Comparison of ENCODE assay signal across 9 mouse cellular contexts in genomic region chr15:80257602-80258239, GRCm38 (mm10). TPM values are rescaled to one million over a fixed set of nuclear protein-coding genes. Genes with fewer than 3 reads are reported as not detected.
DNase-seq lines count a peak whose midpoint lies in the region; ATAC-seq and TF ChIP-seq lines count a peak whose summit lies in the region.
"Had no signal": no experiment of that assay in that cellular context is flagged by ENCODE, and none has a peak within 500 bp of the region (broad histone marks: within the 10 kb centered on the region; RNA-seq: fewer than 3 reads in every experiment).

No protein-coding gene starts in this region.

- no peaks in the 10 kb centered on the region for H3K9me3 ChIP-seq in heart, embryonic 14.5 days (ENCODE audit: control insufficient read depth, low read length)
- no peaks in the 10 kb centered on the region for H3K9me3 ChIP-seq in liver, embryonic 16.5 days (replicated peaks; ENCODE audit: control insufficient read depth, low read length)
- no peaks in the 10 kb centered on the region for H3K9me3 ChIP-seq in stomach, embryonic 14.5 days (ENCODE audit: control insufficient read depth, low read depth, low read length)

- H3K9ac ChIP-seq in heart, embryonic 14.5 days (ENCODE audit: low read length), result peak overlapping the region; percentile 100
- H3K9ac ChIP-seq in liver, embryonic 16.5 days (ENCODE audit: low read depth, low read length), result peak overlapping the region; percentile 96
- H3K9ac ChIP-seq in stomach, embryonic 14.5 days (replicated peaks; ENCODE audit: low read depth, low read length), result no peak overlapping the region

- peak; percentile 34 for DNase-seq in kidney, adult 2 months
- DNase-seq in kidney, adult 9 months, result no peak
- DNase-seq in ZHBTc4 (ENCODE audit: low read depth, low spot score), result peak; percentile 65
- no peak for DNase-seq in left cerebral cortex, postnatal 14 days (ENCODE audit: low spot score in 2 of 2)
- DNase-seq in ovary, adult 18-20 months (ENCODE audit: low spot score), result no peak

- peaks cover 17% of the 10 kb centered on the region for H3K36me3 ChIP-seq in kidney, adult 2 months (ENCODE audit: control insufficient read depth, insufficient read depth, low read length)
- H3K36me3 ChIP-seq in heart, embryonic 14.5 days (ENCODE audit: control insufficient read depth, insufficient read depth, low read length), result peaks cover 56% of the 10 kb centered on the region
- H3K36me3 ChIP-seq in liver, embryonic 16.5 days (ENCODE audit: control insufficient read depth, insufficient read depth), result peaks cover 28% of the 10 kb centered on the region
- H3K36me3 ChIP-seq in stomach, embryonic 14.5 days (ENCODE audit: control insufficient read depth, insufficient read depth, low read length), result peaks cover 19% of the 10 kb centered on the region

- no peak overlapping the region for H3K4me3 ChIP-seq in kidney, adult 2 months (ENCODE audit: insufficient read depth, low read depth, low read length)
- H3K4me3 ChIP-seq in heart, embryonic 14.5 days (ENCODE audit: control insufficient read depth in 1 of 2, insufficient read depth in 1 of 2, low read depth in 1 of 2, low read length in 2 of 2), result peak overlapping the region in 1 of 2 experiments; percentile 100; a peak in 2 of 4 replicates
- peak overlapping the region; percentile 91 for H3K4me3 ChIP-seq in liver, embryonic 16.5 days (ENCODE audit: low read depth, low read length)
- H3K4me3 ChIP-seq in stomach, embryonic 14.5 days (ENCODE audit: low read depth, low read length), result no peak overlapping the region

- TF ChIP-seq CTCF in kidney, adult 2 months (conservative IDR thresholded peaks at IDR 0.05; ENCODE audit: insufficient read depth, insufficient read length, low read depth, low read length), result no peak

- peaks cover 14% of the 10 kb centered on the region; the same call in 1 of the 2 replicates for H3K4me1 ChIP-seq in kidney, adult 2 months (ENCODE audit: control insufficient read depth, insufficient read depth, low read length)
- H3K4me1 ChIP-seq in heart, embryonic 14.5 days (ENCODE audit: control insufficient read depth in 2 of 2, insufficient read depth in 2 of 2, low read length in 2 of 2), result peaks cover 12 to 33% of the 10 kb centered on the region in 2 experiments
- peaks cover 62% of the 10 kb centered on the region for H3K4me1 ChIP-seq in liver, embryonic 16.5 days (ENCODE audit: control insufficient read depth, low read depth, low read length)
- H3K4me1 ChIP-seq in stomach, embryonic 14.5 days (ENCODE audit: control insufficient read depth, insufficient read depth, low read length), result peaks cover 29% of the 10 kb centered on the region

- H3K4me2 ChIP-seq in heart, embryonic 14.5 days (ENCODE audit: low read length), result peak overlapping the region; percentile 95
- peak overlapping the region; percentile 97 for H3K4me2 ChIP-seq in liver, embryonic 16.5 days (ENCODE audit: low read depth, low read length)
- H3K4me2 ChIP-seq in stomach, embryonic 14.5 days (replicated peaks; ENCODE audit: low read depth, low read length), result peak overlapping the region; percentile 96

- intact Hi-C loops in left cerebral cortex, postnatal 14 days (cut with DNase I), result no loop called here

- no peak for TF ChIP-seq POLR2A in kidney, adult 2 months (IDR thresholded peaks at IDR 0.05; ENCODE audit: low read depth, low read length)

- no peak for ATAC-seq in heart, embryonic 14.5 days (ENCODE audit: insufficient number of reproducible peaks, insufficient read depth, low FRiP score, low read depth)
- ATAC-seq in liver, embryonic 16.5 days (ENCODE audit: low read depth), result no peak
- no peak for ATAC-seq in stomach, embryonic 14.5 days (ENCODE audit: insufficient number of reproducible peaks, insufficient read depth, low FRiP score, low read depth)

- no peaks in the 10 kb centered on the region for H3K27me3 ChIP-seq in kidney, adult 2 months (replicated peaks; ENCODE audit: control insufficient read depth, insufficient read depth, low read length)
- H3K27me3 ChIP-seq in heart, embryonic 14.5 days (ENCODE audit: control insufficient read depth, insufficient read depth, low read length), result no peaks in the 10 kb centered on the region
- no peaks in the 10 kb centered on the region for H3K27me3 ChIP-seq in liver, embryonic 16.5 days (ENCODE audit: control insufficient read depth, insufficient read depth, low read depth, low read length)
- no peaks in the 10 kb centered on the region for H3K27me3 ChIP-seq in stomach, embryonic 14.5 days (ENCODE audit: control insufficient read depth, insufficient read depth, low read length)

- H3K27ac ChIP-seq in kidney, adult 2 months (ENCODE audit: insufficient read depth, low read depth, low read length), result no peak overlapping the region
- H3K27ac ChIP-seq in heart, embryonic 14.5 days (replicated peaks in 1 of 2; ENCODE audit: control insufficient read depth in 1 of 2, insufficient read depth in 1 of 2, low read depth in 2 of 2, low read length in 2 of 2), result peak overlapping the region; percentile 35 to 99
- H3K27ac ChIP-seq in liver, embryonic 16.5 days (ENCODE audit: low read length), result peak overlapping the region; percentile 99
- peak overlapping the region; percentile 99; the same call in 1 of the 2 replicates for H3K27ac ChIP-seq in stomach, embryonic 14.5 days (ENCODE audit: low read length)

- whole genome bisulfite sequencing in kidney, adult 2 months, result 24% methylated on average over 4 of the region's 4 CpGs
- 17% methylated on average over 4 of the region's 4 CpGs for WGBS in heart, embryonic 14.5 days
- 26% methylated on average over 4 of the region's 4 CpGs for WGBS in liver, embryonic 16.5 days (ENCODE audit: insufficient replicate concordance)
- WGBS in stomach, embryonic 14.5 days, result 11% methylated on average over 4 of the region's 4 CpGs

RNA-seq across cellular contexts. Expression of gene Atf4, which starts 2.7 kb away (rescaled TPM):
- 92.3 and 126 TPM in 2 replicates for polyA plus RNA-seq in kidney, adult 2 months (2012; rRNA removed)
- 69.6 and 71.5 TPM in 2 replicates for polyA plus RNA-seq in heart, embryonic 14.5 days (2014; fragmentation: Nextera tagmentation; extraction: Ambion mirVana)
- polyA plus RNA-seq in liver, embryonic 16.5 days (2015; fragmentation: Nextera tagmentation; extraction: Ambion mirVana), result 138 and 139 TPM in 2 replicates
- polyA plus RNA-seq in stomach, embryonic 14.5 days (2014; fragmentation: Nextera tagmentation; extraction: Ambion mirVana), result 114 and 127 TPM in 2 replicates
- 10 to 100 TPM; 93.4 TPM for total RNA-seq in left cerebral cortex, postnatal 14 days (2021)

RNA-seq across cellular contexts. Expression of gene Rps19bp1, which starts 6.4 kb away (rescaled TPM):
- 25.8 and 29.9 TPM in 2 replicates for polyA plus RNA-seq in kidney, adult 2 months (2012; rRNA removed)
- polyA plus RNA-seq in heart, embryonic 14.5 days (2014; fragmentation: Nextera tagmentation; extraction: Ambion mirVana), result 41.5 and 45.9 TPM in 2 replicates
- polyA plus RNA-seq in liver, embryonic 16.5 days (2015; fragmentation: Nextera tagmentation; extraction: Ambion mirVana), result 21.2 and 24.9 TPM in 2 replicates
- polyA plus RNA-seq in stomach, embryonic 14.5 days (2014; fragmentation: Nextera tagmentation; extraction: Ambion mirVana), result 53.4 and 61.8 TPM in 2 replicates
- total RNA-seq in left cerebral cortex, postnatal 14 days (2021), result 10 to 100 TPM; 41.9 to 42.6 TPM

RNA-seq across cellular contexts. Expression of gene AC140267.1, which starts 22.1 kb away (rescaled TPM):
- polyA plus RNA-seq in kidney, adult 2 months (2012; rRNA removed), result not detected in 2 replicates
- polyA plus RNA-seq in heart, embryonic 14.5 days (2014; fragmentation: Nextera tagmentation; extraction: Ambion mirVana), result not detected in 2 replicates
- not detected in 2 replicates for polyA plus RNA-seq in liver, embryonic 16.5 days (2015; fragmentation: Nextera tagmentation; extraction: Ambion mirVana)
- polyA plus RNA-seq in stomach, embryonic 14.5 days (2014; fragmentation: Nextera tagmentation; extraction: Ambion mirVana), result not detected in 2 replicates
- 10 to 100 TPM; 18.7 to 25.4 TPM for total RNA-seq in left cerebral cortex, postnatal 14 days (2021)
- polyA plus RNA-seq: testis, adult 2 months had no signal

RNA-seq across cellular contexts. Expression of gene Mief1, which starts 23.9 kb away (rescaled TPM):
- polyA plus RNA-seq in kidney, adult 2 months (2012; rRNA removed), result 16.3 and 16.9 TPM in 2 replicates
- 27.6 and 28.1 TPM in 2 replicates for polyA plus RNA-seq in heart, embryonic 14.5 days (2014; fragmentation: Nextera tagmentation; extraction: Ambion mirVana)
- 14.4 and 16.0 TPM in 2 replicates for polyA plus RNA-seq in liver, embryonic 16.5 days (2015; fragmentation: Nextera tagmentation; extraction: Ambion mirVana)
- polyA plus RNA-seq in stomach, embryonic 14.5 days (2014; fragmentation: Nextera tagmentation; extraction: Ambion mirVana), result 34.5 and 36.4 TPM in 2 replicates
- 10 to 100 TPM; 30.7 to 31.4 TPM for total RNA-seq in left cerebral cortex, postnatal 14 days (2021)

RNA-seq across cellular contexts. Expression of gene Cacna1i, which starts 29.3 kb away (rescaled TPM):
- polyA plus RNA-seq in kidney, adult 2 months (2012; rRNA removed), result 0.16 and 0.89 TPM in 2 replicates
- not detected in 2 replicates for polyA plus RNA-seq in heart, embryonic 14.5 days (2014; fragmentation: Nextera tagmentation; extraction: Ambion mirVana)
- polyA plus RNA-seq in liver, embryonic 16.5 days (2015; fragmentation: Nextera tagmentation; extraction: Ambion mirVana), result not detected in 2 replicates
- not detected in 2 replicates for polyA plus RNA-seq in stomach, embryonic 14.5 days (2014; fragmentation: Nextera tagmentation; extraction: Ambion mirVana)
- 100 to 1,000 TPM in 1 of 2 experiments, 10 to 100 TPM in 1; 85.0 to 100 TPM for total RNA-seq in left cerebral cortex, postnatal 14 days (2021)

Comparison
In these comparisons a context has a peak if more than half of its experiments do, and no peak if none do; other contexts are left out.
1. DNase-seq: peak in kidney, adult 2 months (single experiment) and ZHBTc4 (single experiment); none in kidney, adult 9 months (single experiment), left cerebral cortex, postnatal 14 days (0 of 2) and ovary, adult 18-20 months (single experiment).
2. Peak in every context shown above with its lines, with median percentiles within 50 percentile points of each other: H3K4me2 ChIP-seq.